Mouse (Mus musculus): ENCODE data around the gene Mef2a. TPM values are rescaled to one million over a fixed set of nuclear protein-coding genes. Genes with fewer than 3 reads are reported as not detected.

Mef2a gene
- polyA plus RNA-seq, 1 experiment from 2014 or later = 39.3 TPM

GRCm38 (mm10) chr7:67359863-67360262 lies 12.8 kb downstream of the Mef2a start:
- Histone ChIP-seq H3K4me1 (no peaks in the 10 kb centered on the region), H3K4me3 (no peak overlapping the region), H3K4me2 (replicated peaks) (no peak overlapping the region), H3K9ac (no peak overlapping the region), H3K27ac (no peak overlapping the region), H3K36me3 (peaks cover 6% of the 10 kb centered on the region; the same call in 1 of the 2 replicates), H3K9me3 (replicated peaks) (no peaks in the 10 kb centered on the region; the same call in 1 of the 2 replicates), H3K27me3 (no peaks in the 10 kb centered on the region)
- ATAC-seq (ENCODE audit: low FRiP score) = no peak

- Histone ChIP-seq H3K4me3 (no peak overlapping the region), H3K36me3 (peaks cover 6% of the 10 kb centered on the region; the same call in 1 of the 2 replicates), H3K27me3 (no peaks in the 10 kb centered on the region), H3K4me2 (replicated peaks) (no peak overlapping the region), H3K9me3 (replicated peaks) (no peaks in the 10 kb centered on the region; the same call in 1 of the 2 replicates), H3K9ac (no peak overlapping the region), H3K27ac (no peak overlapping the region), H3K4me1 (no peaks in the 10 kb centered on the region)
- no peak for ATAC-seq (ENCODE audit: low FRiP score)
- 94% methylated on average over 5 of the region's 5 CpGs for WGBS
Observed at GRCm38 (mm10) chr7:67355870-67356269, 16.8 kb downstream of the Mef2a start.

GRCm38 (mm10) chr7:67353667-67354066 lies 19.0 kb downstream of the Mef2a start:
- Histone ChIP-seq H3K9me3 (replicated peaks) (no peaks in the 10 kb centered on the region; the same call in 1 of the 2 replicates), H3K9ac (no peak overlapping the region), H3K4me3 (no peak overlapping the region), H3K27me3 (no peaks in the 10 kb centered on the region), H3K36me3 (peaks cover 6% of the 10 kb centered on the region; the same call in 1 of the 2 replicates), H3K27ac (no peak overlapping the region), H3K4me1 (no peaks in the 10 kb centered on the region), H3K4me2 (replicated peaks) (no peak overlapping the region)
- WGBS = 91% methylated on average over 6 of the region's 6 CpGs
- no peak for ATAC-seq (ENCODE audit: low FRiP score)

GRCm38 (mm10) chr7:67352989-67353388 lies 19.7 kb downstream of the Mef2a start:
- WGBS = 73% methylated on average over 4 of the region's 4 CpGs
- no peak overlapping the region for H3K27ac ChIP-seq
- H3K9me3 ChIP-seq (replicated peaks) = no peaks in the 10 kb centered on the region; the same call in 1 of the 2 replicates
- H3K4me3 ChIP-seq = no peak overlapping the region
- no peak for ATAC-seq (ENCODE audit: low FRiP score)
- H3K27me3 ChIP-seq = no peaks in the 10 kb centered on the region
- no peaks in the 10 kb centered on the region for H3K4me1 ChIP-seq
- H3K36me3 ChIP-seq = peaks cover 6% of the 10 kb centered on the region; the same call in 1 of the 2 replicates
- H3K4me2 ChIP-seq (replicated peaks) = no peak overlapping the region
- H3K9ac ChIP-seq = no peak overlapping the region

GRCm38 (mm10) chr7:67344443-67344842 lies 28.2 kb downstream of the Mef2a start:
- Histone ChIP-seq H3K4me3 (no peak overlapping the region), H3K27me3 (no peaks in the 10 kb centered on the region), H3K27ac (no peak overlapping the region), H3K9ac (no peak overlapping the region), H3K36me3 (0 out of 2 replicates have a peak, but pooled peaks cover 2% of the 10 kb centered on the region), H3K9me3 (replicated peaks) (no peaks in the 10 kb centered on the region), H3K4me2 (replicated peaks) (no peak overlapping the region), H3K4me1 (no peaks in the 10 kb centered on the region)
- ATAC-seq (ENCODE audit: low FRiP score) = no peak
- WGBS = 90% methylated on average over 1 of the region's 1 CpGs

- H3K4me2 ChIP-seq (replicated peaks) = no peak overlapping the region
- 75% methylated on average over 7 of the region's 7 CpGs for WGBS
- no peak overlapping the region for H3K9ac ChIP-seq
- H3K27me3 ChIP-seq = no peaks in the 10 kb centered on the region
- no peak overlapping the region for H3K4me3 ChIP-seq
- no peaks in the 10 kb centered on the region for H3K9me3 ChIP-seq (replicated peaks)
- no peak overlapping the region for H3K27ac ChIP-seq
- H3K36me3 ChIP-seq = 0 out of 2 replicates have a peak, but pooled peaks cover 6% of the 10 kb centered on the region
- no peak for ATAC-seq (ENCODE audit: low FRiP score)
- no peaks in the 10 kb centered on the region for H3K4me1 ChIP-seq
Observed at GRCm38 (mm10) chr7:67342067-67342625, 30.5 kb downstream of the Mef2a start.

- Histone ChIP-seq H3K27ac (no peak overlapping the region), H3K4me2 (replicated peaks) (no peak overlapping the region), H3K27me3 (no peaks in the 10 kb centered on the region), H3K4me3 (no peak overlapping the region), H3K9me3 (replicated peaks) (no peaks in the 10 kb centered on the region), H3K9ac (no peak overlapping the region), H3K36me3 (no peaks in the 10 kb centered on the region), H3K4me1 (no peaks in the 10 kb centered on the region)
- no peak for ATAC-seq (ENCODE audit: low FRiP score)
- 85% methylated on average over 1 of the region's 1 CpGs for WGBS
Observed at GRCm38 (mm10) chr7:67320359-67320758, 52.3 kb downstream of the Mef2a start.

GRCm38 (mm10) chr7:67318697-67319096 lies 54.0 kb downstream of the Mef2a start:
- no peaks in the 10 kb centered on the region for H3K27me3 ChIP-seq
- no peak overlapping the region for H3K4me3 ChIP-seq
- ATAC-seq (ENCODE audit: low FRiP score) = no peak
- H3K36me3 ChIP-seq = no peaks in the 10 kb centered on the region
- H3K4me1 ChIP-seq = no peaks in the 10 kb centered on the region
- H3K9me3 ChIP-seq (replicated peaks) = no peaks in the 10 kb centered on the region
- H3K27ac ChIP-seq = no peak overlapping the region
- H3K9ac ChIP-seq = no peak overlapping the region
- H3K4me2 ChIP-seq (replicated peaks) = no peak overlapping the region

GRCm38 (mm10) chr7:67313200-67313599 lies 59.5 kb downstream of the Mef2a start:
- no peak overlapping the region for H3K27ac ChIP-seq
- H3K9ac ChIP-seq = no peak overlapping the region
- no peaks in the 10 kb centered on the region for H3K4me1 ChIP-seq
- no peak overlapping the region for H3K4me2 ChIP-seq (replicated peaks)
- 98% methylated on average over 3 of the region's 3 CpGs for WGBS
- H3K36me3 ChIP-seq = no peaks in the 10 kb centered on the region; the same call in 1 of the 2 replicates
- no peak overlapping the region for H3K4me3 ChIP-seq
- no peaks in the 10 kb centered on the region for H3K9me3 ChIP-seq (replicated peaks)
- ATAC-seq (ENCODE audit: low FRiP score) = no peak
- H3K27me3 ChIP-seq = no peaks in the 10 kb centered on the region

GRCm38 (mm10) chr7:67310151-67310550 lies 62.5 kb downstream of the Mef2a start:
- ATAC-seq (ENCODE audit: low FRiP score) = no peak
- H3K9me3 ChIP-seq (replicated peaks) = no peaks in the 10 kb centered on the region
- H3K9ac ChIP-seq = no peak overlapping the region
- 88% methylated on average over 2 of the region's 2 CpGs for WGBS
- H3K4me1 ChIP-seq = no peaks in the 10 kb centered on the region
- no peaks in the 10 kb centered on the region; the same call in 1 of the 2 replicates for H3K36me3 ChIP-seq
- H3K4me3 ChIP-seq = no peak overlapping the region
- no peak overlapping the region for H3K4me2 ChIP-seq (replicated peaks)
- no peak overlapping the region for H3K27ac ChIP-seq
- H3K27me3 ChIP-seq = no peaks in the 10 kb centered on the region

- Histone ChIP-seq H3K27ac (no peak overlapping the region), H3K4me3 (no peak overlapping the region), H3K9me3 (replicated peaks) (no peaks in the 10 kb centered on the region), H3K4me1 (no peaks in the 10 kb centered on the region), H3K4me2 (replicated peaks) (no peak overlapping the region), H3K36me3 (peaks cover 6% of the 10 kb centered on the region; the same call in 1 of the 2 replicates), H3K9ac (no peak overlapping the region), H3K27me3 (no peaks in the 10 kb centered on the region)
- 95% methylated on average over 2 of the region's 2 CpGs for WGBS
- ATAC-seq (ENCODE audit: low FRiP score) = no peak
Observed at GRCm38 (mm10) chr7:67308102-67308501, 64.6 kb downstream of the Mef2a start.

- 96% methylated on average over 3 of the region's 3 CpGs for WGBS
- Histone ChIP-seq H3K4me1 (no peaks in the 10 kb centered on the region), H3K9me3 (replicated peaks) (no peaks in the 10 kb centered on the region)
Observed at GRCm38 (mm10) chr7:67307078-67307477, 65.6 kb downstream of the Mef2a start.

GRCm38 (mm10) chr7:67304937-67305336 lies 67.7 kb downstream of the Mef2a start:
- H3K27ac ChIP-seq = no peak overlapping the region
- H3K27me3 ChIP-seq = no peaks in the 10 kb centered on the region
- H3K4me3 ChIP-seq = no peak overlapping the region
- H3K4me1 ChIP-seq = no peaks in the 10 kb centered on the region
- 0 out of 2 replicates have a peak, but pooled peaks cover 6% of the 10 kb centered on the region for H3K36me3 ChIP-seq
- no peak for ATAC-seq (ENCODE audit: low FRiP score)
- no peaks in the 10 kb centered on the region for H3K9me3 ChIP-seq (replicated peaks)
- no peak overlapping the region for H3K4me2 ChIP-seq (replicated peaks)
- no peak overlapping the region for H3K9ac ChIP-seq
- 91% methylated on average over 3 of the region's 3 CpGs for WGBS

More at GRCm38 (mm10) chr7:67307078-67307477, 65.6 kb downstream of the Mef2a start:
- H3K36me3 ChIP-seq = peaks cover 6% of the 10 kb centered on the region; the same call in 1 of the 2 replicates
- H3K27ac ChIP-seq = no peak overlapping the region
- H3K9ac ChIP-seq = no peak overlapping the region
- no peak for ATAC-seq (ENCODE audit: low FRiP score)
- H3K4me3 ChIP-seq = no peak overlapping the region
- no peak overlapping the region for H3K4me2 ChIP-seq (replicated peaks)
- H3K27me3 ChIP-seq = no peaks in the 10 kb centered on the region

Measured in hindbrain, embryonic 12.5 days (tissue).